Mouse (Mus musculus) adrenal gland, postnatal 25 days (tissue): ENCODE data around the gene Nectin4. TPM values are rescaled to one million over a fixed set of nuclear protein-coding genes. Genes with fewer than 3 reads are reported as not detected.

Experiments
- DNase-seq: peaks from one replicate; pipeline ENCODE4 v3.0.0; 2021; ENCODE audit warnings: mixed read lengths
- total RNA-seq: library from RNA; stranded (reverse); gene quantifications from 2 replicates; pipeline ENCODE4 v1.2.3, GENCODE M21; 2021

Gene Nectin4
- total RNA-seq, 1 experiment from 2014 or later: 0.12 TPM

DNA sequence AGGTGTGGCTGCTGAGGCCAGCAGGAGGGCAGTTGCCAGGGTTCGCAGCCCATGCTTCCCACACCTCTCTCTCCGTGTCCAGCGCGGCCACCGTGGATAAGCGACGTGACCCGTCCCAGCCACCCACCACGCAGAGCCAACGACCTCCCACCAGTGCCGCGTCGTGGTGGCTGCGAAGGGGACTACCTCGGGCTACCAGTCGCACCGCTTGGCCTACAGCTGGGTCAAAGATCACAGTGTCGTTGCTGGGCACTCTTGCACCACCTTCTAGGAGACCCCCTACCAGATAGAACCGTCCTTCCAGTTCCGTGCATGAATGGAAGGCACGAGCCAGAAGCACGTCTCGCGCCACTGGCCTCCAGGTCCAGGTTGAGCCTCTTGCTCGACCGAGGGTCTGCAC lies 9.6 kb upstream of the Nectin4 start:
- DNase-seq: no peak

DNA sequence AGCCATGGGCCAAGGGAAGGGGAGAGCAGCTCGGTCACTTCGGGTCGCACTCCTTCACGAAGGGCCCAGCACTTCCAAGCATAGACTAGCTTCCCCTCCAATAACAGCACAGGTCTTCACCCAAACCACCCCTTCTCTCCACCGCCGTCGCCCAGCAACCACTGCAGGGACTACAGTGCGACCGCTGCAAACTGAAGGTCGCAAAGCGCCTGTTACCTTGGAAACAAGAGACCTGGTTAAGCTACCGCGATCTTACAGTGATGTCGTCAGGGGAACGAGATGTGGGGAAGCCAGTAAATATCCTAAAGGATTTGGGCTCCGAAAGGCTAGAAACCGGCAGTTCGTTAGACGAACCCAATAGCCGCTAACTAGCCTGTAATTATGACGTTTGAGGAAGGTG lies 9.2 kb upstream of the Nectin4 start, which contains the start of gene Klhdc9:
Gene Klhdc9, minus strand, starts transcription at position 143 of the 400 bp plus-strand sequence.
- DNase-seq: peak; percentile 82

DNA sequence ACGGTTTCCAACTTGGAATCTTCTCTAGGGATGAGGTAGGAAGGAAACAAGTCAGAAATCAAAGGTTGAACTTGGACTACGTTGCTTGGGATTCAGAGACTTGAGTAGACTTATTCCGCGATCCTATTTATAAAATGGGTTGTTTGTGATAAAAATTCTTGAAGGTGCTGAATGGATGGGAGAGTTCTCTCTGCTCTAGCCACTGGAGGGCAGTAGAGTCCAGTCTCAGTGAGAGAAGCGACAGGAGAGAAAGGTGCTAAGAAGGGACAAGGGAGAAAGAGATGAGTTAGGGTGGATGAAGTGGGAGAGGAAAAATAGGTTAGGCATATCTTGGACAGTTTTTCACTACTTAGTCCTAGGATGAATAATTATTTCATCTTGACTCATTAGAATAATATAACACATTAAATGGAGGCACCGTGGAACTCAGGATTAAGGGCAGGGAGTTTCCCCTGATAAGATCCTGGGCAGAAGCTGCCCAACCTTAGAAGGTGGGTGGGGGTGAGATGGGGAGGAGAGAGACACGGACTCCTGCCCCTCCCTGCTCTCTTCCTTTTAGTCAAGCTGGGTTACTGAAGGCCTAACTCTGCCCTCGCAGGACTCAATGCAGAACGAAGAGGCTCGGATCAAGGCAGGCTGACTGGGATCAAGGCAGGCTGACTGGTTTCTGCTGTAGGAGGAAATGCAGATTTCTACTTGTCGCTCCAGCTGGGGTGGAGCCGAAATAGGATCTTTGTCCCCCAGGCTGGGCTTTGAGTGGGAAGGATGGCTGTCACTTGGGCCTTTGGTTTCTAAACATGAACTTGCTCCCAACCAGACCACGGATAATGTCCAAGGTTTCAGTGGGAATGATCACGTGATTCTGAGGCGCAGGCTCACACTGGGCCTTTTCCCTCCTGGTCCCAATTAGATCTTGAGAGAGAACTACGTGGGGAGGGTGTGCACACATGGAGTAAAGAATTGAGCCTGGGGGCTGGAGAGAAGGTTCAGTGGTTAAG lies 8.5 kb upstream of the Nectin4 start:
- DNase-seq: peak; percentile 61

GRCm38 (mm10) chr1:171365934-171366333 lies 4.0 kb upstream of the Nectin4 start:
- DNase-seq: no peak

GRCm38 (mm10) chr1:171372880-171373279 lies 3.0 kb downstream of the Nectin4 start:
- no peak for DNase-seq

- no peak for DNase-seq
These were observed 4.0 kb downstream of the Nectin4 start for GRCm38 (mm10) chr1:171373946-171374345.

GRCm38 (mm10) chr1:171375646-171376097 lies 5.8 kb downstream of the Nectin4 start:
- no peak for DNase-seq

DNA sequence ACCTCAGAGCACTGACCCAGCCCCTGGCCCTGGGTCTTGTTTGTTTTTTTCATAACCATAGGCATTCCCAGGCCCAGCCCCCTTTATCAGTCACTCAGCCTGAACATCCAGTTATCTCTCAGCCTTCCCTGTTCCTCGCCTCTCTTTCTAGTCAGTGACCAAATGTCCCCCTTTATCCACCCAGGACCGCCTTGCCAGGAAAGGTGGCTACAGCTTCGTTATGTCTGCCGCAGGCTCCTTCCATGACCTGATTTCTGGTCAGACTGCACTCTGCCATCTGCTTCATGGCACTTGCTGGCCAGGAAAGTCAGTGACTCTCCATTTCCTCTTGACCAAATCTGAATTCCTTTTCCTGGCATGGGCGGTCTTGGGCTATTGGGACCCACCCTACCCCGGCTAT lies 8.4 kb downstream of the Nectin4 start:
- no peak for DNase-seq

DNA sequence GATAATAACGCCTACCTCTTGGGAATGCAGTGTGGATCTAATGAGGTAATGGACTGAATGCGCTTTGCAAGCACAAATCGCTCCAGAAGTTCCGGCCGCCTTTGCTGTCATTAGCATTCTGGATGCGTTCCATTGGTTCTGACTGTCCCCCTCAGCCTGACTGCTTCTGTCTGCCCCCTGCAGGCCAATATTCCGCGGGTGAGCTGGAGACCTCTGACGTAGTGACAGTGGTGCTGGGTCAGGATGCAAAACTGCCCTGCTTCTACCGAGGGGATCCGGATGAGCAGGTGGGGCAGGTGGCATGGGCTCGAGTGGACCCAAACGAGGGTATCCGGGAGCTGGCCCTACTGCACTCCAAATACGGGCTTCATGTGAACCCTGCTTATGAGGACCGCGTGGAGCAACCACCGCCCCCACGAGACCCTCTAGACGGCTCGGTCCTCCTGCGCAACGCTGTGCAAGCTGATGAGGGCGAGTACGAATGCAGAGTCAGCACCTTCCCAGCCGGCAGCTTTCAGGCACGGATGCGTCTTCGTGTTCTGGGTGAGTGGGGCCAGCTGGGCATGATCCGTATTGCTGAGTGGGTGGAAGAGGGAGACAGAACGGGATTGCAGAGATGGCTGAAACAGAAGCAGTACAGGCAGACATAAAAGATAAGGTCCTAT lies 10.2 kb downstream of the Nectin4 start:
- peak; percentile 80 for DNase-seq

GRCm38 (mm10) chr1:171382096-171382620 lies 12.3 kb downstream of the Nectin4 start:
- DNase-seq: no peak

DNA sequence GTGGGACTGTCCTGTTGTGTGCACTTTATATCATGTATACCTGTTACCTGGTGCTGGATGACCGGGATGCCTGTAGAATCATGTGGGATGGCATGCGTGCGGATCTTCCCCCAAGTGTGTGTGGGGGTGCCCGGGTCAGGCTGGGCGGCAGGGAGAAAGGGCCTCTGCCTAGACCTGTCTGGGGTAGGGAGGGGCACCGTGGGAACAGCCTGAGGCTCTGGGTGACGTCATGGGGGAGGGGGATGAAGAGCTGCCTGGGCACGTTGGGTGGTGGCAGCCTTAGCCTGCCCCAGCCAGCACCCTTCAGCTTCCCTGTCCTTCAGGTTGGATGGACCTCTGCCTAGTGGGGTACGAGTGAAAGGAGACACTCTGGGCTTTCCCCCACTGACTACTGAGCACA lies 14.5 kb downstream of the Nectin4 start:
- DNase-seq: no peak

DNA sequence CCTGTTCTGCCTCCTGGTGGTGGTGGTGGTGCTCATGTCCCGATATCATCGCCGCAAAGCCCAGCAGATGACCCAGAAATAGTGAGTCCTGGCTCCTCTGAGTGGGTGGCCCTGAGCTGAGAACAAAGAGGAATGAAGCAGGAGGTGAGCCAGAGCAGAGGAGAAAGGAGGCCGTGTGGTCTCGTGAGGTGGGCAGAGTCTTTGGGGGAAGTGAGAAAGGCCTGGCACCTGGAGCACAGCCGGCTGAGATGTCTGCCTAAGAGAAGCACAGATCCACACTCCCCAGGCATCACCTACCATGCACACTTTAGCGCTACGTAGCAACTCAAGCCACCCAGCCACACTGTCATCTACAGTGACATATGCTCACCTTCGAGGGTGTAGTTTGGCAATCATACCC lies 15.3 kb downstream of the Nectin4 start:
- no peak for DNase-seq

GRCm38 (mm10) chr1:171387099-171387498 lies 17.2 kb downstream of the Nectin4 start:
- DNase-seq: no peak

GRCm38 (mm10) chr1:171388376-171389102 lies 18.6 kb downstream of the Nectin4 start, which contains the start of gene Arhgap30:
Gene Arhgap30 (plus strand): TSS chr1:171388954.
- no peak for DNase-seq

DNA sequence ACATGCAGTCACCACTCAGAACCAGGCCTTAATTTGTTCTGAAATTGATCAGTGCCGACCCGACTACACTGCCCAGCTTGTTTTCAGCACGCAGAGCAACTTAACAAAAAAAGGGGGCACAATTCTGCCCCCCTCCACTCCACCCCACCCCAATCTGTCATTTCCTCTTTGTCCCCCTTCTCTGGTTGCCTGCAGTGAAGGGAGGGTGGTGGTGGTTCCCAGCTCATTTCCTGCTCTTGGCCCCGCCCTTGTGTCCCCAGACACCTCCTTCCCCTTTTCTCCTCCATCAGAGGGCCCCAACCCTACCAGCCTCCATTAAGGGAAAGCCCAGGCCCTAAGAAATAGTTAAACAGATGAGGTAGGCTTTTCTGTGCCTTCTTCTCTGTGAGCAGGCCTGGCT lies 20.2 kb downstream of the Nectin4 start:
- no peak for DNase-seq

DNA sequence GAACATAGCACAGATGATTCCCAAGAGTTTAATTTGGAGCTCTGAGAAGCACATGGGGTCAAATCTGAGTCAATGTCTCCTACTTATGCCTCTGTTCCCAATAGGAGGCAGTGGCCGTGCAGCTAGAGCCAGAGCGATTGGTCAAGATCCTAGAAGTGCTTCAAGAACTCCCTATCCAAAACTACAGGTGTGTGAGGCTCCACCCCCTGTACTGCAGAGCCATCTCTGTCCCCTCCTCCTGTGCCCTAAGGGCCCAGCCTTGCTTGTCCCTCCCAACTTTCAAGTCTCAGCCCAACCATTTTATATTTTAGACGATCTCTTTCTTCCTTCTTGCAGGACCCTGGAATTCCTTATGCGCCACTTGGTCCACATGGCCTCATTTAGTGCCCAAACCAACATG lies 31.9 kb downstream of the Nectin4 start:
- no peak for DNase-seq

DNA sequence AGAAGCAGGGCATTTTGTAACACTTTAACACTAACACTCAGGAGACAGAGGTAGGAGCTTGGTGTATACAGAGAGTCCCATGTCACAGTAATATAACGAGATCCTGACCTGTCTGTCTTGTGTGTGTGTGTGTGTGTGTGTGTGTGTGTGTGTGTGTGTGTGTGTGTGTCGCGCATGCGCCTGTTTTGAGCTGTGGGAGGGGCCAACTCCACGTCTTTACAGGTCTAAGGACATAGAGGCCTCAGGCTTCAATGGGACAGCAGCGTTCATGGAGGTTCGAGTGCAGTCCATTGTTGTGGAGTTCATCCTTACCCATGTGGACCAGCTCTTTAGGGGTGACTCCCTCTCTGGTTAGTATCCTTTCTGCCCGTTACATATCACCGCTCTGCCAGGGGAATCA lies 33.1 kb downstream of the Nectin4 start:
- no peak for DNase-seq

GRCm38 (mm10) chr1:171407263-171407662 lies 37.4 kb downstream of the Nectin4 start:
- no peak for DNase-seq

DNA sequence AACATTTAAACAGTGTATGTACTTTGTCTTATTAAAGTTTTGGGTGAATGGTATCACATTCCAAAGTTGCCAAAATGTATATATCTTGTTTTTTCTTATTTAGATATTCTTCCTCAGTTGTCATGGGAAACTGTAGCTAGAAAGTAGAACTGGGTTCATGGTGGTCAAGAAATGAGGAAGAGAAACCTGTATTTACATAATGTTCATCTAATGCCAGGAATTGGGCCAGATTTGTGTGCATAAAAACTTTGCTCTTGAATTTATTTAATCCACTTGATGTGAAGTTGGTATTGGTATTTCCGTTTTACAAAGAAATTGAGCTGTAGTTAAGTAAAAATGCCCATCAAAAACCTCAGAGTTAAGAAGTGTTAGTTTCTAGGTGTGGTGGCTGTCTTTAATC lies 40.3 kb downstream of the Nectin4 start:
- DNase-seq: no peak

DNA sequence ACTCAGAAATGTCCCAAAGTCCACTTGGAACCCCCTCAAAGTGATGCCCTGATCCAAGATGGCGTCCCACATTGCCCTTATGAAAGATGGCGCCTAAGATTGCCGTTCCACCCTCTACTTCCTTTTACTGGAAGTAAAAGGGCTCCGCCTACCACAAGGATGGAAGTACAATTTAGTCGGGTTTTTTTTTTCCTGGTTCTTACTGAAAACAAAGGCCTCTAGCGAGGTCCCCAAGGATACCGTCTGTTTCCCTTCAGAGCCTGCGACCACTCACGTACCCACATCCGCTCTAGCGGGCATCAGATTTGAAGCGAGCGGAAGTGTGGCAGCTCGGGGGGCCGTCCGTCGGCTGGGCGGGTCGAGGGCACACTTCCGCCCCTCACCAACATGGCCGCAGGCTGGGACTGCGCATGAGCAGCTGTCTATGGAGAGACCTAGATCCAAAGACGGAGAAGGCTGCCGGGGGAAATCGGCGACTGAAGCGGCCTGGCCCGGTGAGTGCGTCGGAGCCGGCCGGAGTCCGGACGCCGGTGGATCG lies 41.1 kb downstream of the Nectin4 start, which contains the start of gene Usf1:
Gene Usf1, plus strand, starts transcription at position 367 of the 538 bp plus-strand sequence.
- peak; percentile 95 for DNase-seq

DNA sequence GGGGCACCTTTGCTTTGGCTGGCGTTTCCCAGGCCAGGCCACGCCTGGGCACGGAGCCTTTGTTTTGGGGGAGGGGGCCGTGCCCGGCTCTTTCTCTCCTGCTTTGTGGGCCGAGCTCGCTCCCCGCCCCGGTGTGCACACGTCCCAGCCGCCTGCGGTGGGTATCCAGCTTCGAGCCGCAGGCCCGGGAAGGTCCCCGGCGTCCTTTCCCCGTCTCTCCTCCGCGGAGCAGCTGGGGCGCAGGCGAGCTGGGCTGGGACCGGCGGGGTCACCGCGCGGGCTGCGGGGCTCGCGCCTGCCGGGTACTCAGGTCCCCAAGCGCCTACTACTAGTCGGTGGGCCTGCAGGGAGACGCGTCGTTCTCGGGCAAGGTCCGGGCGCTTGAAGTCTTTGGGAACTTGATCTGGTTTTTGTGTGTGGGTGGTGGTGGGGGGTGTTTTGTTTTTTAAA lies 41.6 kb downstream of the Nectin4 start:
- DNase-seq: no peak

DNA sequence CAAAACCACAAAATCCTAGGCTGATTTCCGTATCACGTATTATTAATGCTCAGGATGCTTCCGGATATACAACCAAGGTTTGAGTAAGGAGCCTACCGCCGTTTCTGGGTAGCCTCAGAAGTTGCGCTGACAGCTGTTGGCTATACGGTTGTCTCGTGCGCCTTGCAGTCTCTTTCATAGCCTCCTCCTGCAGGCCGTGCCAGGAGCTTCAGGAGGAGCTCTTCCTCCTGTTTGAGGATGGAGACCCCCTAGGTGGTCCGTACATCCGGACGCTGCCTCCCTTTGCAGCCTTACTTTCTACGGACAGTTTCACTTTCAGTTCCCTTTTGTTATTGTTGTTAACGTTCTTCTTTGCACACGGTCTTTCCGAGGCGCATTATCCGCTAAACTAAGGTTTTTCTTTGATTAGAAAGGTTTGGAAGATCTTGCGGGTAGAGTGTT lies 42.1 kb downstream of the Nectin4 start:
- peak; percentile 19 for DNase-seq
